Mouse (Mus musculus) natural killer cell, adult 2 months (primary cell): ENCODE data around the gene Adamts1.

Source experiments
- DNase-seq, 2 experiments: peaks; one replicate each; pipeline ENCODE4 v3.0.0; 2022; ENCODE audit warnings: low spot score in 2 of 2

Gene Adamts1

DNA sequence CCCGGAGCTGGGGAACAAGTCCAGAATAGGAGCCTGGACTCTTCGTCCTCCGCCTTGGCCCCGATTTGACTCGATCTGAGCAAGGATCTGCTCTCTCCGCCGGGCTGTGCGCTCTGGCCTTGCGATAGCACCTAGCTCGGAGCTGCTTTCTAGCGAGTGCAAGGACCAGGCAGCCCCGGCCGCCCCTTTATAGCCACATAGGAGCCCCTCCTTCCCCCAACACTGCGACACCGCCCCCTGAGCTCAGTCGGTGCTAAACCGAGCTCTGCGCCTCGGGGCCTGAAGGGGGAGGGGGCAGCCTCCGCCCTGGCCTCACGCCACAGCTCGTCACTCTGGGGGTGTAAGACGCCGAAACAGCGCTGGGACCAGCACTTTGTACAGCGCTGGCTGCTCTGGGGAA, at the start of gene Adamts1:
Gene Adamts1, minus strand, starts transcription at position 160 of the 400 bp plus-strand sequence.
- DNase-seq = no peak

DNA sequence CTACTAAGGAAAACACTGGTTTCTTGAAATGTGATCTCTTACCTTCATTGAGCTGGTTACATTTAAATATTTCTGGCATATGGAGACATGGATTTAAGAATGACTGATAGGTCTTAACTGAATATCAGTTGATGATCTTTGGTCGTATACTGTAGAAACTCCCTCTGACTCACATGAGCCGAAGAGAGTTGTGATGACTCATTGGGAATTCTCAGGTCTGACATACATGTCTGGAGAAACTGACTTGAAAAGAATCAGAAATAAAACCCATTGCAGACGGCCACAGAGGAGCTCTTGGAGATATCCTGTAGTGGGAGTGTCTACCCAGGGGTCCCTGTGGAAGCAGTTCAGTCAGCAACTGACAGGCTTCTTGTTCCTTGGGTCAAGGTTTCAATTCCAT, 24.2 kb upstream of the Adamts1 start:
- no peak for DNase-seq

- no peak for DNase-seq
Observed at GRCm38 (mm10) chr16:85822330-85822916, 19.5 kb upstream of the Adamts1 start.

DNA sequence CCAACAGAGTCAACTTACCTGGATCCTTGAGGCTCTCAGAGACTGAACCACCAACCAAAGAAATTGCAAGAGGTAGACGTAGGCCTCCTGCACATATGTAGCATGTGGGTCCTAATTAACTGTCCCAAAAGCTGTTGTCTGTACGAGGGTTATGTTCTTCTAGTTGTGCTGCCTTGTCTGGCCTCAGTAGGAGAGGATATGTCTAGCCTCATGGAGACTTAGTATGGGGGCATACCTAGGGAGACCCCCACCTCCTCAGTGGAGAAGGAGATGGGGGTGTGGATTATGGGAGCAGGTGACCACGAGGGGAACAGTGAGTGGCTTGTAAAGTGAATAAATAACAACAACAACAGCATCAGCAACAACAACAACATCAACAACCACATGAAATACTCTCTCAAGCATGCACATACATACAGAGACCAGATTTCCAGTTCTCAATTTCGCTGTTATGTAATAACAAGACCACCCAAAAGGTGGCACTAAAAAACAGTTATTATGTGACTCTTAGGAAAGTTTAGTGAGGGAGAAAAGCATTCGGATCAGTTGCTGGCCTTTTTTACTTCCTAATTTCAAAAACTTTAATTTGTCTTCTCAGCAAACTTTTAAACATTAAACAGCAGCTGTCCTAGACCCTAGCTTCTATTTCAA, 17.0 kb upstream of the Adamts1 start:
- DNase-seq = no peak

DNA sequence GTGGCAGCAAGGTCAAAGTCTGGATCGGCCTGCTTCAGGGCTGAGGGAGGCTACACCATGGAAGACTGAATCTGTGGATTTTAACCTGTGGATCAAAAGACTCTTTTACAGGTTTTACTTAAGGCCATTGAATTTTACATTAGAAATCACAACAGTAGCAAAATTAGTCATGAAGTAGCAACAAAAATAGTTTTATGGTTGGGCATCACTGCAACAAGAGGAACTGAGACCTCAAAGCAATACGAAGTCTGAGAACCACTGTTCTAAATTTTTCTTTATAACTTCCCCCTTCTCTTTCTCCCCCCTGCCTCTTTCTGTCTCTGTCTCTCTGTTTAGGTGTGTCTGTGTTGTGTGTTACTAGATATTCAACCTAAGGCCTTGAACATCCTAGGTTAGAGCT, 11.2 kb upstream of the Adamts1 start:
- no peak for DNase-seq

GRCm38 (mm10) chr16:85807626-85808025, 4.7 kb upstream of the Adamts1 start:
- DNase-seq = no peak

GRCm38 (mm10) chr16:85807072-85807471, 4.2 kb upstream of the Adamts1 start:
- DNase-seq = no peak

GRCm38 (mm10) chr16:85805581-85805980, 2.7 kb upstream of the Adamts1 start:
- DNase-seq = no peak

DNA sequence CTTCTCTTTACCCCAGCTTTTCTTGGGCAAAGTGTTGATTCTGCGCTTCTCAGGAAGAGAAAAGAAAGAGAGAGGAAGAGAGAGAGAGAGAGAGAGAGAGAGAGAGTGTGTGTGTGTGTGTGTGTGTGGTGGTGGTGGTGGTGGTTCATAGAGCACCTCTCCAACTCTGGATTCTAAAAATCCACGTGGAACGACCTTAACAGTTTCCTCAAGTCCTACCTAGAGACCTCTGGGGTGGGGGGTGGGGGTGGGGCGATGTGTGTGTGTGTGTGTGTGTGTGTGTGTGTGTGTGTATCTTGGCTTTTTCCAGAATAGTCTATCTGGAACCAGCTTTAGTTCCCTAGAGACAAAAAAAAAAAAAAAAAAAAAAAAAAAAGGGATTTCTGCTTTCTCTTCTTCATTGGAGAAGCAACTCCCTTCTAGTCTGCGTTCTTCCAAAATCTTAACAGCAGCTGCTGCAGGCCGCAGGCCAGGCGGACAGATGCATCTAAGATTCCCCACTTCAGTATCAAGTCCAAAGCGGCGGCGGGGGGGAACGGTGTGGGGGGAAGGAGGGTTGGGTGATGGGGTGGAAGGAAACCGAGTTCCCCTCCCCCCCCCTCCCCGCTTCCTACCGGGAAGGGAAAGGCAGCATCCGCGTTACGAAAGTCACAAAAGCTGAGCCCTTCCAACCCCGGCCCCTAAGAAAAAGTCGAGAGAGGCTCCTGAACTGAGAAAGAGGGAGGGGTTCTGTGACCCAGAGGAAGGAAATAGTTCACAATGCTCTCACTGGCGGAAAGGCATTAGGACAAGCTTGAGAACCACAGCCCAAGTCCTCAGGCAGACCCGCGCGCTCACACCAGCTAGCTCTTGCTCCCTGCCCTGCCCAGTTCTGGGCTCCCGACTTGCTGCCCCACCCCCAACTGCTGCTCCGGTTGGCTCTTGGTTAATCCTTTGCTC, 969 bp upstream of the Adamts1 start:
- no peak for DNase-seq

- no peak for DNase-seq
Observed at GRCm38 (mm10) chr16:85801971-85802811, 722 bp downstream of the Adamts1 start.

- DNase-seq = no peak
Observed at GRCm38 (mm10) chr16:85801252-85801651, 1.7 kb downstream of the Adamts1 start.

DNA sequence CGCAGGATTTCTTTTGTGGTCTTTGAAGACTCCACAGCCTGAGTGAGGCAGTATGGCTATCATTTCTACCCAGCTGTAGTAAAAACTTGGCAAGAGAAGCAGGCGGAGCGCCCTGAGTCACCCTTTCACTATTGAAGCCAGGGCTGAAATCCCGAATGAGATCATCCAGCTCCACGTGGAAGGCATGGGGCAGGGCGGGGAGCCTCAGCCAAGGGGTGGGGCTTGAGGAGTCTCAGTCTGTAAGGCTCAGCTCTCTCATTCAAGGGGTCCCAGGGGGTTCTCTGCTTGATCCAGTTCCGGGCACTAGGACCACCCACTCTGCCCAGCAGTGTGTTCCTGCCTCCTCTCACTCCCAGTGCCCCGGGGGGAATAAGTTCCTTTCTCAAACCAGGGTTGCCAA, 2.2 kb downstream of the Adamts1 start:
- DNase-seq = no peak

GRCm38 (mm10) chr16:85799971-85800370, 2.9 kb downstream of the Adamts1 start:
- no peak for DNase-seq

GRCm38 (mm10) chr16:85798334-85798733, 4.6 kb downstream of the Adamts1 start:
- DNase-seq = no peak

DNA sequence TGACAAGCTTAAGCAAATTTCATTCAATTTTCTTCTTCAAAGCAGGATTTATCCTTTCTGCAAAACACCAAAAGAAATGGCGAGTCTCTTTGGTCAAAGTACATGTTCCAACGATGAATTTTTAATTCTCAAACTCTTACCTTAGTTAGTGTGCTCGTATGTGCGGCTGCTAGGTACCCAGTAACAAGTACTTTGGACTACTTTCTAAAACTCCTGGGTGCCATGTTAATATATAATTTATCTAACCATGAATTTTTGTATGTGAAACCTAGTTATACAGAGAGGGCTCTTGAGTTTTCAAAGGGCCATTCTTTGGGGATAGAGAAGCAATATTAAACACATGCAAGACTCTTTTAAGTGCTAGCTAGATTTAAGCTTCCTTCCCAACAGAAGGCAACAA, 5.8 kb downstream of the Adamts1 start:
- DNase-seq = no peak

DNA sequence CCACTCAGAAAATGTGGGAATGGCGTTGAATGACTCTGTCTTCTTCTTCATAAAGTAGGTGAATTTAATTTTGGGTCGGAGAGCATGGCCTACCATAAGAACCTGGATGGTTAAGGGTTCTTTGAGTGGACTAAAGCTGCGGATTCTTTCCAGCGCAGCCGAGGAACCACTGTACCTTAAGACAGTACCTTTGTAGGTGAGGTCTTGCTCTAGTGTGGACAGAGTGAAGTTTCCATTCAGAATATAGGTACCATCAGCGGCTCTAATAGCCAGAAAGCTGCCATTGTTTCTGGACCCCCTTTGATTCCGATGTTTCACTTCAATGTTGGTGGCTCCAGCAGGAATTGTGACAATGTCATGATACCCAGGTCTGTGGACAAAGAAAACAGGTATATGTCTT, 7.2 kb downstream of the Adamts1 start:
- no peak for DNase-seq

DNA sequence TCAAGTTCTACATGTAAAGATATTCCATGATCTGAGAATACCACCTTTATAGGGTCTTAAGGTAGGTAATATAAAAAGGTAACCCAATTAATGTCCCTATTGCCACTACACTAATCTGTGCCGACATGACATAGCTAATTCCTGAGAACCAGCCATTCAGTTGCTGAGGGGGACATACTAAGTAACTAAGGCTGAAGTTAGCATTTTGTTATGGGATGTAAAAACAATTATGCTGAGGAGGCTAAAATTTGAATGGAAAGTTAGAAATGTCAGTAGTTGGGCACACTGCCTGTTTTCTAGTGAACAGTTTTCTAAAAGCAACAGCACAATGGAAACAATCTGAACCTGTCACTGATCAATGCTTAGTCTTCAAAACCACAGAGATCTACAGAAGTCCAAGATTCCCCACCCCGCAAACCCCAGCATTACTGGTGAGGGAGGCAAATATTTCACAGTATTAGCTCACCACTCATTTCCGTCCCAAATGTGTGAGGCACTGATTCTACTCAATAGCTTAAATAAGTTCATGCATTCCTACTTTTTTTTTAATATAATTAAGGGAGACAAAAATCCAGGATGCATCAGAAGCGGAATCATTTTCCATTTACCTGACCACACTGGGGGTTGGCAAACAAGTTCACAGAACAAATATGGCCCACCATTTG, 9.6 kb downstream of the Adamts1 start:
- DNase-seq = no peak

DNA sequence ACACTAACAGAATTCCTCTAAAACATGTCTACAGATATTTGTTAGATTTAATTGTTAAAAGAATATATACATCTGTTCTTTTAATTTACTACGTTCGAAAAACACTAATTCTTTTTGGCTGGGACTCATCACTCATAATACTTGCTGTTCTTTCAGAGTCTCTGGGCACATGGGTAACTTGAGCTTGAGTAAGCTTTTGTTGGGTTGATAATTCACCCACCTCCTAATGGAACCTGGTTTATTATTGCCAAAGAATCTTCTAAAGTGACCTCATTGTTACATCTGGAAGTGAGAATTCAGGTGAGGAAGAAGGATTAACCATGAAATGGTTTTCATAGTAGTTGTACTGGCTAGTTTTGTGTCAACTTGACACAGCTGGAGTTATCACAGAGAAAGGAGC, 21.8 kb downstream of the Adamts1 start:
- no peak for DNase-seq

- no peak for DNase-seq
Observed at GRCm38 (mm10) chr16:85779775-85780174, 23.1 kb downstream of the Adamts1 start.

DNA sequence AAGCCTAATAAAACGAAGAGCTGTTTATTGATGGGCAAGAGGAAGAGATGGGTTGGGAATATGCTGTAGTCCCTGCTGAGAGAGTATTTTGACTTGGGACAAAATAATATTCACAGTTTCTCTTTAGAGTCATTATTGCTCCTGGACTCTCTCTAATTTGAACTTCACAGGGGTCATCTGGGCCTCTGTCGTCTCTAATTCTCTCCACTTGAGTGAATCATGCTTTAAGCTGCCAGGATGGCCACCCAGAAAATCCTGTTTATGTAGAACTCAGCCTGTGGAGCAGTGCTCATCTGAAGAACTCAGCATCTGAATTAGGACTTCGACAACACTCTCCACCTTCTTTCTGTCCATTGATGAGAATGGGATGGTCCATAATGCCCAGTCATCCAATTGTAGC, 30.6 kb downstream of the Adamts1 start:
- DNase-seq = no peak

DNA sequence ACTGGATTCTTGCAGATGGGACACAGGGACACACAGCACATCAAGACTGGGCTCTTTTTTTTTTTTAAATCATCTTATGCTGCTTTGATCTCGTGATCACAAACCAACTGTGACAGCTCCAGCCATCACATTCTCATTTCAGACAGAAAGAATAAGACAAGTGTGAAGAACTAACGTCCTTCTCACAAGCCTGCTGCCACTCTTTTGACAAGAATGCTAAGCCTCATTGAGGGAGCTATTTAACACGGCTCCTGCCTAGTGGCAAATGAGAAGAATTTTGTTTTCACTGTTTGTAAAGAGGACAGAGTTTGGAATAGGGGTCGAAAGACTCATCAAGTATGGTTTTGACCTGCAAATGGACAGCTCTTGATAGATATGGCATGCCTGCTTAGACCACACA, 35.6 kb downstream of the Adamts1 start:
- DNase-seq = no peak
